Mouse (Mus musculus) heart, embryonic 16.5 days (tissue): ENCODE data around the gene Dennd6a. TPM values are rescaled to one million over a fixed set of nuclear protein-coding genes. Genes with fewer than 3 reads are reported as not detected.

Source experiments
- ATAC-seq: fragments of 200-750 bp; cut with Nextera tagmentation; replicated peaks from 2 replicates; pipeline ENCODE4 v1.8.0; 2017; ENCODE audit warnings: moderate number of reproducible peaks; ENCODE audit not compliant: insufficient read depth, low FRiP score; ENCODE audit errors: extremely low read depth
- H3K27ac ChIP-seq: fragments of 300-500 bp; sonication (generic); 2 replicates; pipeline ENCODE4 v1.5.1; 2014; ENCODE audit warnings: mild to moderate bottlenecking, low read length, control low read depth, moderate library complexity
- H3K27me3 ChIP-seq: fragments of 300-500 bp; sonication (generic); 2 replicates; pipeline ENCODE4 v1.6.1; 2014; ENCODE audit warnings: low read length, mixed read lengths; ENCODE audit not compliant: control insufficient read depth, insufficient read depth
- H3K36me3 ChIP-seq: fragments of 300-500 bp; sonication (generic); 2 replicates; pipeline ENCODE4 v1.6.1; 2014; ENCODE audit not compliant: control insufficient read depth, insufficient read depth
- H3K4me1 ChIP-seq: fragments of 300-500 bp; sonication (generic); 2 replicates; pipeline ENCODE4 v1.6.1; 2014; ENCODE audit warnings: low read length, mixed read lengths; ENCODE audit not compliant: control insufficient read depth, insufficient read depth
- H3K4me2 ChIP-seq: fragments of 300-500 bp; sonication (generic); 2 replicates; pipeline ENCODE4 v1.6.1; 2014; ENCODE audit warnings: low read depth, mild to moderate bottlenecking, control low read depth, low read length
- H3K4me3 ChIP-seq: fragments of 300-500 bp; sonication (generic); 2 replicates; pipeline ENCODE4 v1.5.1; 2014; ENCODE audit warnings: mild to moderate bottlenecking, control low read depth, low read length
- H3K9ac ChIP-seq: fragments of 300-500 bp; sonication (generic); 2 replicates; pipeline ENCODE4 v1.6.1; 2014; ENCODE audit warnings: low read length, control low read depth
- H3K9me3 ChIP-seq: fragments of 300-500 bp; sonication (generic); replicated peaks from 2 replicates; pipeline ENCODE4 v1.6.1; 2016; ENCODE audit warnings: low read length; ENCODE audit not compliant: control insufficient read depth
- WGBS: fragments of 180-500 bp; shearing (Covaris S2); extraction: QIAGEN DNeasy Blood & Tissue Kit; methylation state at CpG from one replicate; pipeline ENCODE4 v1.1.7; 2014; 5-methylcytosine and 5-hydroxymethylcytosine counted together
- polyA plus RNA-seq: library from polyadenylated mRNA; unstranded; fragments of >200 nt; fragmentation: Nextera tagmentation; extraction: Ambion mirVana; gene quantifications from 2 replicates; pipeline ENCODE4 v1.2.1, GENCODE M21; 2015

Gene Dennd6a
- polyA plus RNA-seq, 1 experiment from 2014 or later: 21.3 TPM

GRCm38 (mm10) chr14:26558536-26558935 lies 15.1 kb upstream of the Dennd6a start:
- Histone ChIP-seq H3K9me3 (peaks cover 7% of the 10 kb centered on the region), H3K27me3 (no peaks in the 10 kb centered on the region), H3K4me1 (no peaks in the 10 kb centered on the region), H3K4me2 (no peak overlapping the region), H3K27ac (no peak overlapping the region), H3K9ac (no peak overlapping the region), H3K36me3 (no peaks in the 10 kb centered on the region), H3K4me3 (no peak overlapping the region)
- no peak for ATAC-seq
- WGBS: 86% methylated on average over 7 of the region's 7 CpGs

- Histone ChIP-seq H3K9ac (no peak overlapping the region), H3K4me1 (no peaks in the 10 kb centered on the region), H3K27ac (no peak overlapping the region), H3K27me3 (no peaks in the 10 kb centered on the region), H3K4me3 (no peak overlapping the region), H3K9me3 (peaks cover 7% of the 10 kb centered on the region), H3K4me2 (no peak overlapping the region), H3K36me3 (no peaks in the 10 kb centered on the region)
- no peak for ATAC-seq
- WGBS: 69% methylated on average over 2 of the region's 2 CpGs
Measured at GRCm38 (mm10) chr14:26562247-26562646, 11.4 kb upstream of the Dennd6a start.

GRCm38 (mm10) chr14:26569880-26570279 lies 3.8 kb upstream of the Dennd6a start:
- Histone ChIP-seq H3K4me2 (no peak overlapping the region), H3K4me3 (no peak overlapping the region), H3K27me3 (no peaks in the 10 kb centered on the region), H3K4me1 (peaks cover 2% of the 10 kb centered on the region; the same call in 1 of the 2 replicates), H3K27ac (no peak overlapping the region), H3K36me3 (no peaks in the 10 kb centered on the region), H3K9ac (no peak overlapping the region), H3K9me3 (no peaks in the 10 kb centered on the region)
- ATAC-seq: no peak
- WGBS: 78% methylated on average over 4 of the region's 4 CpGs

- H3K4me2 ChIP-seq: no peak overlapping the region
- no peaks in the 10 kb centered on the region for H3K27me3 ChIP-seq
- H3K27ac ChIP-seq: no peak overlapping the region
- 43% methylated on average over 4 of the region's 4 CpGs for WGBS
- ATAC-seq: no peak
- H3K4me1 ChIP-seq: peaks cover 2% of the 10 kb centered on the region; the same call in 1 of the 2 replicates
- H3K4me3 ChIP-seq: no peak overlapping the region
- no peaks in the 10 kb centered on the region for H3K36me3 ChIP-seq
- no peak overlapping the region for H3K9ac ChIP-seq
- no peaks in the 10 kb centered on the region for H3K9me3 ChIP-seq
Measured at GRCm38 (mm10) chr14:26571951-26572675, 1.5 kb upstream of the Dennd6a start.

- H3K36me3 ChIP-seq: no peaks in the 10 kb centered on the region
- 49% methylated on average over 3 of the region's 3 CpGs for WGBS
- no peak overlapping the region for H3K4me2 ChIP-seq
- H3K9ac ChIP-seq: no peak overlapping the region
- H3K27ac ChIP-seq: no peak overlapping the region
- H3K4me1 ChIP-seq: peaks cover 10% of the 10 kb centered on the region
- no peaks in the 10 kb centered on the region for H3K27me3 ChIP-seq
- H3K9me3 ChIP-seq: no peaks in the 10 kb centered on the region
- no peak for ATAC-seq
- no peak overlapping the region for H3K4me3 ChIP-seq
Measured at GRCm38 (mm10) chr14:26576255-26576780, 2.7 kb downstream of the Dennd6a start.

GRCm38 (mm10) chr14:26578791-26579191 lies 5.1 kb downstream of the Dennd6a start:
- Histone ChIP-seq H3K4me2 (peak overlapping the region; percentile 89), H3K27ac (no peak overlapping the region)
- no peak for ATAC-seq

GRCm38 (mm10) chr14:26579346-26580343 lies 6.0 kb downstream of the Dennd6a start:
- H3K36me3 ChIP-seq: peaks cover 3% of the 10 kb centered on the region; the same call in 1 of the 2 replicates
- no peaks in the 10 kb centered on the region for H3K27me3 ChIP-seq
- H3K27ac ChIP-seq: peak overlapping the region; percentile 99
- peak overlapping the region; percentile 94 for H3K4me3 ChIP-seq
- ATAC-seq: peak; percentile 95
- H3K4me2 ChIP-seq: peak overlapping the region; percentile 89
- H3K9me3 ChIP-seq: no peaks in the 10 kb centered on the region
- under 1% methylated on average over 63 of the region's 79 CpGs for WGBS
- H3K4me1 ChIP-seq: peaks cover 9% of the 10 kb centered on the region
- H3K9ac ChIP-seq: peak overlapping the region; percentile 100

More at GRCm38 (mm10) chr14:26578791-26579191, 5.1 kb downstream of the Dennd6a start:
- H3K4me3 ChIP-seq: 0 out of 2 replicates have a peak overlapping the region, but pooled peaks have one; percentile 10
- WGBS: 51% methylated on average over 6 of the region's 6 CpGs
- peaks cover 3% of the 10 kb centered on the region; the same call in 1 of the 2 replicates for H3K36me3 ChIP-seq
- H3K4me1 ChIP-seq: peaks cover 9% of the 10 kb centered on the region
- H3K27me3 ChIP-seq: no peaks in the 10 kb centered on the region
- peak overlapping the region; percentile 44; the same call in 1 of the 2 replicates for H3K9ac ChIP-seq
- no peaks in the 10 kb centered on the region for H3K9me3 ChIP-seq

- Histone ChIP-seq H3K4me2 (no peak overlapping the region), H3K4me3 (no peak overlapping the region), H3K36me3 (peaks cover 3% of the 10 kb centered on the region; the same call in 1 of the 2 replicates), H3K9ac (no peak overlapping the region), H3K27me3 (no peaks in the 10 kb centered on the region), H3K27ac (no peak overlapping the region), H3K9me3 (no peaks in the 10 kb centered on the region), H3K4me1 (peaks cover 19% of the 10 kb centered on the region)
- WGBS: 91% methylated on average over 3 of the region's 3 CpGs
- no peak for ATAC-seq
Measured at GRCm38 (mm10) chr14:26583645-26584044, 10.0 kb downstream of the Dennd6a start.
